Mouse (Mus musculus): Measurements from ENCODE around the gene Ptprj. TPM values are rescaled to one million over a fixed set of nuclear protein-coding genes. Genes with fewer than 3 reads are reported as not detected.

Ptprj gene
- polyA plus RNA-seq (2012; rRNA removed) (3.9 and 4.0 TPM in 2 replicates), polyA plus RNA-seq (2014; fragmentation: Nextera tagmentation; extraction: Ambion mirVana) (2.7 and 3.2 TPM in 2 replicates)

DNA sequence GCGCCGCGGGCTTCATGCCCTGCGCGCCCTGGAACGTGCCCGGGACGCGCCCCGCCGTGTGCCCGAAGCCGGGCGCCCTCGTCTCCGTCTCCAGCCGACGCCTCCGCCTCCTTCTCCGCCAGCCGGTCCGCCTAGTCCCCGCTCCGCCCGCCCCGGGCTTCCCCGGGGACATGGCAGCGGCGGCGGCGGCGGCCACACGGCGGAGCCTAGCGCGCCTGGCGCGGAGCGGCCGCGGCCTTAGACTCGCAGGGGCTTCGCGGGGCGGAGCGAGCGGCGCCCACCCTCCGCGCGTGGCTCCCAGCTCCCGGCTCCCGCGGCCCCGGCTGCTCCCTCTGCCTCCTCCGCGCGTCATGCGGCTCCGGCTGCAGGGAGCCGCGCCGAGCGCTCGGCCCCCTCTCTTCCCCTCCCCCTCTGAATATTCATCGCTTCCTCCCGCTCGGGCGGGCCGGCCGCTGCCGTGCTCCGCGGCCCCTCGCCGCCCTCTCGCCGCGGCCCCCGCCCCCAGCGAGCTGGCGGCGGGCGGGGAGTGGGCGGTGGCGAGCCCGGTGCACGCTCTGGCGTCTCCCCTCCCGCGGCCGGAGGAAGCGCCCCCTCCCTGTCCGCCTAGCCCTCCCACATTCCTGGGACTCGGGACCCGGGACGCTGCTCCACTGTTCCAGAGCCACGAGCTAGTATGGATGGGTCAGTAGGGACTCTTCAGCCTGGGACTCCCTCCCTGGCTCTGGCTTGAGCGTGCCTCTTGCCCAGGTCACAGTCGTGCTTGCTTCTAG, at the start of gene Ptprj:
TSS of gene Ptprj (minus strand) at position 412 of the 770 bp plus-strand sequence.
- no peaks in the 10 kb centered on the region for H3K36me3 ChIP-seq (ENCODE audit: control insufficient read depth, insufficient read depth, low read length)
- H3K9me3 ChIP-seq (ENCODE audit: control insufficient read depth, low read length): no peaks in the 10 kb centered on the region
- peak within 1 kb of the TSS; percentile 100 for H3K4me2 ChIP-seq (replicated peaks; ENCODE audit: low read depth, low read length, severe bottlenecking)
- peak within 1 kb of the TSS; percentile 72 for H3K4me3 ChIP-seq (replicated peaks; ENCODE audit: low read length)
- peak within 1 kb of the TSS; percentile 40; the same call in 1 of the 2 replicates for H3K27ac ChIP-seq (replicated peaks; ENCODE audit: low read depth, low read length)
- peak within 1 kb of the TSS; percentile 73 for H3K9ac ChIP-seq (ENCODE audit: low read depth, low read length, severe bottlenecking)
- no peaks in the 10 kb centered on the region for H3K4me1 ChIP-seq (ENCODE audit: control insufficient read depth, insufficient read depth, low read length)
- DNase-seq (ENCODE audit: low spot score) (peak; percentile 52), ATAC-seq (ENCODE audit: low FRiP score, low read depth) (peak; percentile 85)
- WGBS: under 1% methylated on average over 47 of the region's 100 CpGs
- H3K27me3 ChIP-seq (ENCODE audit: control insufficient read depth, insufficient read depth, low read length): 0 out of 2 replicates have a peak, but pooled peaks cover 5% of the 10 kb centered on the region
- TF ChIP-seq POLR2A (IDR thresholded peaks at IDR 0.05; ENCODE audit: borderline replicate concordance, extremely low read depth, insufficient read depth, insufficient read length): no peak

DNA sequence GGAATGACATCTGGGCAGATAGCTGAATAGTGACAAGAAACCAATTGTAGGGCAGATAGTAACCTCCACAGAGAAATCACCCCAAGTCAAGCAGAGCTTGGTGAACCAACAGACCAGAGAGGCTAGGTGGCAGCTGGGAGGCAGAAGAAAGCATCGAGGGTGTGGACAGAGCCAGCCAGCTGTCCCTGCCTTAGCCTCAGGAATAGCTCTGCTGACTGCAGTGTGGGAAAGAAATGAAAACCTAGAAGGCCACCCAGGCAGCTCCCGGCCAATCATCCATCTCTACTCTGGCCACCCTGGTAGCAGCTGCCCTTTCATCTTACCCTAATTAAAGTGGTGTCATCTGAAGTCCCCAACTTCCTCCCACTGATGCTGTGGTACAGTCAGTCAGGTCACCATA, 49.1 kb upstream of the Ptprj start:
- Histone ChIP-seq H3K9ac (ENCODE audit: low read depth, low read length, severe bottlenecking) (no peak overlapping the region), H3K27ac (replicated peaks; ENCODE audit: low read depth, low read length) (no peak overlapping the region), H3K4me1 (ENCODE audit: control insufficient read depth, insufficient read depth, low read length) (no peaks in the 10 kb centered on the region), H3K36me3 (ENCODE audit: control insufficient read depth, insufficient read depth, low read length) (no peaks in the 10 kb centered on the region), H3K4me2 (replicated peaks; ENCODE audit: low read depth, low read length, severe bottlenecking) (no peak overlapping the region), H3K9me3 (ENCODE audit: control insufficient read depth, low read length) (no peaks in the 10 kb centered on the region), H3K4me3 (replicated peaks; ENCODE audit: low read length) (no peak overlapping the region), H3K27me3 (ENCODE audit: control insufficient read depth, insufficient read depth, low read length) (peaks cover 8% of the 10 kb centered on the region; the same call in 1 of the 2 replicates)
- TF ChIP-seq POLR2A (IDR thresholded peaks at IDR 0.05; ENCODE audit: borderline replicate concordance, extremely low read depth, insufficient read depth, insufficient read length): no peak
- no peak for DNase-seq (ENCODE audit: low spot score)
- WGBS: 29% methylated on average over 2 of the region's 2 CpGs
- peak; percentile 34; the same call in 1 of the 2 replicates for ATAC-seq (ENCODE audit: low FRiP score, low read depth)

DNA sequence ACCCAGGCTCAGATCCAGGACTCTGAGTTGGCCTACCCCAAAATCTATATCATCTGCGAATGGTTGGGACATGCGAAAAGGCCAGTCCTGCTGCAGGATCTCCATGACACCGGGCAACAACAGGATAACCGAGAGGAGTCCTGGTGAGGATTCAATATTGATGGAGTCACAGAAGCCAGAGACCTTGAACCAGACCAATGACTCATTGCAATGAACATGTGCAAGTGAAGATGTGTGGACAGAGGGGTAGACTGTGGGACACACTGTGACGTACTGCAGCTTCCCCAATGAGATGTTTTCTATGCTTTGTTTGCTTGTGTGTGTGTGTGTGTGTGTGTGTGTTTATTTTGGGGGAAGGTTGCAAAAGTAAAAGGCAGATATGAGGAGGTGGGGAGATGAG, 47.8 kb upstream of the Ptprj start:
- no peaks in the 10 kb centered on the region for H3K4me1 ChIP-seq (ENCODE audit: control insufficient read depth, insufficient read depth, low read length)
- no peak for DNase-seq (ENCODE audit: low spot score)
- no peaks in the 10 kb centered on the region for H3K9me3 ChIP-seq (ENCODE audit: control insufficient read depth, low read length)
- WGBS: 88% methylated on average over 5 of the region's 5 CpGs
- H3K27me3 ChIP-seq (ENCODE audit: control insufficient read depth, insufficient read depth, low read length): no peaks in the 10 kb centered on the region
- no peak overlapping the region for H3K27ac ChIP-seq (replicated peaks; ENCODE audit: low read depth, low read length)
- H3K4me3 ChIP-seq (replicated peaks; ENCODE audit: low read length): no peak overlapping the region
- no peaks in the 10 kb centered on the region for H3K36me3 ChIP-seq (ENCODE audit: control insufficient read depth, insufficient read depth, low read length)
- no peak for TF ChIP-seq POLR2A (IDR thresholded peaks at IDR 0.05; ENCODE audit: borderline replicate concordance, extremely low read depth, insufficient read depth, insufficient read length)
- no peak for ATAC-seq (ENCODE audit: low FRiP score, low read depth)
- no peak overlapping the region for H3K9ac ChIP-seq (ENCODE audit: low read depth, low read length, severe bottlenecking)
- H3K4me2 ChIP-seq (replicated peaks; ENCODE audit: low read depth, low read length, severe bottlenecking): no peak overlapping the region

DNA sequence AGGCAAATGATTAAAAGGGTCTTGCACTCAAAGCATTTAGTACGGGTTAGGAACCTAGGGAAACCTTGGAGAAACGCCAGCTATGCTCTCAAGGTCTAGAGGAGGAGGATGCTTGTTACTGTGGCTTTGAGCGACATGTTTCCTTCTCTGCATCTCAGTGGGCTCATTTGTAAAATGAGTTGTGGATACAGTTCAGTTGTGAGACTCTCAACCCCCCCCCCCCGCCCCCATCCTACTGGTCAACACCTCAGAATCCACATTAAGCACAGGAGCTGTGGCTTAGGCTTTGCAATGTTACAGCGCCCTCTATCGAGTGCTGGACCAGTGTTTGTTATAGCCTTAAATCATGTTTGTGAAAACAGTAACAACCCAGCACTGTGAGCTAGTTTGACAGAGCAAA, 44.5 kb upstream of the Ptprj start:
- WGBS: 8% methylated on average over 6 of the region's 6 CpGs
- Histone ChIP-seq H3K27ac (replicated peaks; ENCODE audit: low read depth, low read length) (no peak overlapping the region), H3K4me2 (replicated peaks; ENCODE audit: low read depth, low read length, severe bottlenecking) (no peak overlapping the region), H3K36me3 (ENCODE audit: control insufficient read depth, insufficient read depth, low read length) (no peaks in the 10 kb centered on the region), H3K4me1 (ENCODE audit: control insufficient read depth, insufficient read depth, low read length) (no peaks in the 10 kb centered on the region), H3K9me3 (ENCODE audit: control insufficient read depth, low read length) (no peaks in the 10 kb centered on the region), H3K4me3 (replicated peaks; ENCODE audit: low read length) (no peak overlapping the region), H3K9ac (ENCODE audit: low read depth, low read length, severe bottlenecking) (no peak overlapping the region), H3K27me3 (ENCODE audit: control insufficient read depth, insufficient read depth, low read length) (no peaks in the 10 kb centered on the region)
- no peak for TF ChIP-seq POLR2A (IDR thresholded peaks at IDR 0.05; ENCODE audit: borderline replicate concordance, extremely low read depth, insufficient read depth, insufficient read length)
- ATAC-seq (ENCODE audit: low FRiP score, low read depth) (no peak), DNase-seq (ENCODE audit: low spot score) (peak; percentile 68)

DNA sequence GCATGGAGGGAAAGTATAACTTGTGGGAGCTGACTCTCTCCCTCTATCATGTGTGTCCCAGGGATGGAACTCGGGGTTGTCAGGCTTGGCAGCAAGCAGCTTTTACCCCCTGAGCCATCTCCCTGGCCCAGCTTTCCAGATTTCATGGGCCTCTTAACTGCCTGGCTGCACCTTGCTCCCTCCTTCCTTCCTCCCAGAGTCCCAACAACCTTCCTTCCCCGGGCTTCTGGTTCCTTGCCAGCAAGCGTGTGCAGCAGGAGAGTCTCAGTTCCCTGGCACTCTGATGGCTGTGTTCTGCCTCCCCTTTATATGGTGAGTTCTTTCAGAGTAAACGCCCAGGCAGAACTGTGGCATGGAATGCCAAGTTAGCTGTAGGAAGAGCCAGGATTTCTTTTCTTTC, 43.9 kb upstream of the Ptprj start:
- Histone ChIP-seq H3K4me2 (replicated peaks; ENCODE audit: low read depth, low read length, severe bottlenecking) (no peak overlapping the region), H3K27ac (replicated peaks; ENCODE audit: low read depth, low read length) (no peak overlapping the region), H3K9me3 (ENCODE audit: control insufficient read depth, low read length) (no peaks in the 10 kb centered on the region), H3K27me3 (ENCODE audit: control insufficient read depth, insufficient read depth, low read length) (no peaks in the 10 kb centered on the region; the same call in 1 of the 2 replicates), H3K9ac (ENCODE audit: low read depth, low read length, severe bottlenecking) (no peak overlapping the region), H3K4me1 (ENCODE audit: control insufficient read depth, insufficient read depth, low read length) (no peaks in the 10 kb centered on the region), H3K36me3 (ENCODE audit: control insufficient read depth, insufficient read depth, low read length) (no peaks in the 10 kb centered on the region), H3K4me3 (replicated peaks; ENCODE audit: low read length) (no peak overlapping the region)
- ATAC-seq (ENCODE audit: low FRiP score, low read depth) (no peak), DNase-seq (ENCODE audit: low spot score) (no peak)
- no peak for TF ChIP-seq POLR2A (IDR thresholded peaks at IDR 0.05; ENCODE audit: borderline replicate concordance, extremely low read depth, insufficient read depth, insufficient read length)
- 24% methylated on average over 4 of the region's 4 CpGs for WGBS
